Mouse (Mus musculus) right cerebral cortex, adult 2 months (tissue): ENCODE data around the gene Zbtb1.
"Not testable (repeated sequence)": the region's sequence is repeated elsewhere in the genome, so short reads cannot be mapped to it uniquely, and the experiment has no call there.

ENCODE experiments used
- DNase-seq, 2 experiments: peaks; one replicate each; pipeline ENCODE4 v3.0.0; 2021 to 2022; ENCODE audit warnings: low spot score in 2 of 2

The Zbtb1 gene

DNA sequence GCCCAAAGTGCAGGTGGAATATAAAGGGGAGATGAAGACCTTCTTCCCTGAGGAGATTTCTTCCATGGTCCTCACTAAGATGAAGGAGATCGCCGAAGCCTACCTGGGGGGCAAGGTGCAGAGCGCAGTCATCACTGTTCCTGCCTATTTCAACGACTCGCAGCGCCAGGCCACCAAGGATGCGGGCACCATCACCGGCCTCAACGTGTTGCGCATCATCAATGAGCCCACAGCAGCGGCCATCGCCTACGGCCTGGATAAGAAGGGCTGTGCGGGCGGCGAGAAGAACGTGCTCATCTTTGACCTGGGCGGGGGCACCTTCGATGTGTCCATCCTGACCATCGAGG is 34.7 kb downstream of the Zbtb1 start:
- no peak for DNase-seq

DNA sequence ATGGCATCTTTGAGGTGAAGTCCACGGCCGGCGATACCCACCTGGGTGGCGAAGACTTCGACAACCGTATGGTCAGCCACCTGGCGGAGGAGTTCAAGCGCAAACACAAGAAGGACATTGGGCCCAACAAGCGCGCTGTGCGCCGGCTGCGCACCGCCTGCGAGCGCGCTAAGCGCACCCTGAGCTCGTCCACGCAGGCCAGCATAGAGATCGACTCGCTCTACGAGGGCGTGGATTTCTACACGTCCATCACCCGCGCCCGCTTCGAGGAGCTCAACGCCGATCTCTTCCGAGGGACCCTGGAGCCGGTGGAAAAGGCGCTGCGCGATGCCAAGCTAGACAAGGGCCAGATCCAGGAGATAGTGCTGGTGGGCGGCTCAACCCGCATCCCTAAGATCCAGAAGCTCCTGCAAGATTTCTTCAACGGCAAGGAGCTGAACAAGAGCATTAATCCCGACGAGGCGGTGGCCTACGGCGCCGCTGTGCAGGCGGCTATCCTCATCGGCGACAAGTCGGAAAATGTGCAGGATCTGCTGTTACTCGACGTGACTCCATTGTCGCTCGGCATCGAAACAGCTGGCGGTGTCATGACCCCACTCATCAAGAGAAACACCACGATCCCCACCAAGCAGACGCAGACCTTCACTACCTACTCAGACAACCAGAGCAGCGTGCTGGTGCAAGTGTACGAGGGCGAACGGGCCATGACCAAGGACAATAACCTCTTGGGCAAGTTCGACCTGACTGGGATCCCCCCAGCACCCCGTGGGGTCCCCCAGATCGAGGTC is 35.3 kb downstream of the Zbtb1 start:
- DNase-seq, result peak; percentile 31 to 50

DNA sequence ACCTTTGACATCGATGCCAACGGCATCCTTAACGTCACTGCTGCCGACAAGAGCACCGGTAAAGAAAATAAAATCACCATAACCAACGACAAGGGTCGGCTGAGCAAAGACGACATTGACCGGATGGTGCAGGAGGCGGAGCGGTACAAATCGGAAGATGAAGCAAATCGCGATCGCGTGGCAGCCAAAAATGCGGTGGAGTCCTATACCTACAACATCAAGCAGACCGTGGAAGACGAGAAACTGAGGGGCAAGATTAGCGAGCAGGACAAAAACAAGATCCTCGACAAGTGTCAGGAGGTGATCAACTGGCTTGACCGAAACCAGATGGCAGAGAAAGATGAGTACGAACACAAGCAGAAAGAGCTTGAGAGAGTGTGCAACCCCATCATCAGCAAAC is 35.9 kb downstream of the Zbtb1 start:
- DNase-seq, result no peak

DNA sequence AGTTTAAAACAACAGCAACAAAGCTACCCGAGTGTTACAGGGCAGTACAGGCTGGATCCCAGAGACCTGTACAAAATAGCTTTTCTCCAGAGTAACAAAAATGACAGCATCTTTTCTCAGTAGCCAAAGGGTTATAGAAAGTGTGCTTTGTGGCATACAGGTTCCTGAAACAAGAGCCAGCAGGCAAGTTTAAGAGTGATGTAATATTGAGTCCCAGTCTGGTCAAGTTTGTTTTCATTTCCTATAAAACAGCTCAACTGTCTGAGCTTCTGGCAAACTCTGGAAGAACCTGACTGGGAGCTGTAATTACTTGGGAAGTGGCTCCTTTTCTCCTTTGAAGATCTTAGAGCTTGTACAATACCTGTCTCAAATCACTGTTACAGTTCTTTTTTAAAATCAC is 37.1 kb downstream of the Zbtb1 start:
- DNase-seq, result no peak

DNA sequence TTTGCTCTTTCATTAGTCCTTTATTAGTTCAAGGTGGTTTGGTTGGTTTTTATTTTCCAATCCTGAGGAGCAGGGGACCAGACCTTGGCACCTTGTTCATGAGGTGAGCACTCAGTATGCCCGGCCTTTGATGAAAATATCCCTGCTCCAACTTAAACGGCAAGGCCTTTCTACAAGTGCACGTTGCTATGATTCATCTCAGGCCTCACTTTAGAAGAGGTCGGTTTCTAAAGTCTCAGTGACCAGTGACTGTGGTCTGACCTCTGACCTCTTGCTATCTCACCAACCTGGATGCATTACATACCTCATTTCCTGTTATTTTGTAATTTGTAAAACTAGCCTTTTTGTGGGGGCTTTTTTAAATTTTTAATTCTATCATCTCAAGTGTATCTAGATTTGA is 39.1 kb downstream of the Zbtb1 start:
- no peak for DNase-seq

DNA sequence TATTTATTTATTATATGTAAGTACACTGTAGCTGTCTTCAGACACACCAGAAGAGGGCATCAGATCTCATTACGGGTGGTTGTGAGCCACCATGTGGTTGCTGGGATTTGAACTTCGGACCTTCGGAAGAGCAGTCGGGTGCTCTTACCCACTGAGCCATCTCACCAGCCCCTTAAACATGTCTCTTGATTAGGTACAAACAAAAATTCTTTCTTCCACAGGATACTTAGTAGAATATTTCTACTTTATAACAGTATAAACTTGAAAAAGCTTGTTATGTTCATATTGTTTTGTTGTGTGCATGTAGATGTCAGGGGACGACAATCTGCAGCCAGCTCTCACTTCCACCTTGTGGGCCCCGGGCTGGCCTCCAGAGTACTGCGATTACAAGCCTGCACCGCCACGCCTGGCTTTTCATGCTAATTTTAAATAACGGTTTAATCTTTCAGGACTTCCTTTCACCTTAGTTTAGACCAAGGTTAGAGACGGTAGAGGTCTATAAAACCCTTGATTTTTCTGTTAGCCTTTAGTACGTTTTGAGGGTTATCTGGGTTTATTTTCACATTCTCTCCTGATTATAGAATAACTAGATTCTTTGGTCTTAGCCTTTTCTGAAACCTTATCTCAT is 45.4 kb downstream of the Zbtb1 start:
- no peak for DNase-seq

DNA sequence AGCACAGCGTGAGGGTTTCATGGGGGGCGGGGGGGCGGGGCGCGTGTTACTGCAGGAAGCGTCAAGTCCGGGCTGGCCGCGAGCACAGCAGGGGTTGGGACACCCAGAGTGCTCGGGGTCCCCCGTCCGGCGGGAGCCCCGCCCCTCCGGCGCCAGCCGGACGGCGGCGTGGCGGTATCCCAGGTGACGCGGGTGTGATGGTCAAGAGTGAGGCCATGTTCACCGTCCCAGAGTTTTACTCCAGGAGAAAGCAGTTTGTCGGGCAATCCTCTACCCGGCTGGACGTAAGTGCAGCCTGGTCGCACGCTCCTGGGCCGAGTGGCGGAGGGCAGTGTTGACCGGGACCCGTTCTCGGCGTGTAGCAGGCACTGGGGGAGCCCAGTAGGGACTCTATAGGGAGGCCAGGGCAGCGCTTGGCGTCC is 47.4 kb downstream of the Zbtb1 start, which contains the start of gene Ppp1r36:
Gene Ppp1r36, plus strand, starts transcription at position 106 of the 422 bp plus-strand sequence.
- no peak for DNase-seq

DNA sequence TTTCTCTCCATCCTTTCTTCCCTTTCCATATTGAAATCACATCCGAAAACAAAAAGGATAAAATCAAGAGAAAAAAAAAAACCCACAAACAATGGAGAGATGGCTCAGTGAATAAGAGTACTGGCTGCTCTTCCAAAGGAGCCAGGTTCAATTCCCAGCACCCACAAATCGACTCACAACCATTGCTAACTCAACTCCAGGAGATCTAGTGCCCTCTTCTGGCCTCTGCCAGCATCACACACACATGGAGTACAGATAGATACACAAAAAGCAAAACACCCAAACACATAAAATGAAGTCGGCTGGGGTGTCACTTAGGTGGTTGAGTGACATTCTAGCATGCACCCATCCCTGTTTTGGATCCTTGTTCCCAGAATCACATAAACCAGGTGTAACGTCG is 48.3 kb downstream of the Zbtb1 start:
- no peak for DNase-seq

DNA sequence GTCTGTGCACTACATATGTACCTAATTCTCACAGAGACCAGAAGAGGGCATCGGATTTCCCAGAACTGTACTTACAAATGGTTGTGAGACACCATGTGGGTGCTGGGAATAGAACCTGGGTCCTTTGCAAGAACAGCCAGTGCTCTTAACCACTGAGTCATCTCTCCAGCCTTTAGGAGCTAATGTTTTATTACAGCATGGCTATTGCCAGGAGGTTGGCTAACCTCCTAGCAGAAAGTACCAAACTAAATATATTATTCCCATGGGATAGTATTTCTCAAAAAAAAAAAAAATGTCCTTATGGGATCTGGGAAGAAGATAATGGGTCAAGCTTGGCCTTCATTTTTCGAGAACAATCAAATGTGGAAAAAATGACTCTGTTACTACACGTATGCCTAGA is 55.2 kb downstream of the Zbtb1 start:
- DNase-seq, result no peak

DNA sequence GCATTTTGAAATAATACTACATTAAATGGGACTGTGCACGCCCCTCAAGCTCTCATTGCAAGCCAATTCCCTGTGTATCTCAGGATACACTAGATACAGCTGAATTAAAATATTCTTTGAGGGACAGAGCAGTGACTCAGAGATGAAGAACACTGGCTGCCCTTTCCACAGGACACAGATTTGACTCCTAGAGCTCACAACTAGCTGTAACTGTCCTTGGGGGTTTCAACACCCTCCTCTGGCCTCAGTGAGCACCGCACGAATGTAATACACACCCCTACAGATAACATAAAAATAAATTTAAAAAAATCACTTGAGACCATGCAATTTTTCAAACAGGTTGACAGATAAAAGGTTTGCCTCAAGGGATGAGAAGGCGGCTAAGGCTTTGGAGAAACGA is 57.5 kb downstream of the Zbtb1 start:
- DNase-seq, result no peak

DNA sequence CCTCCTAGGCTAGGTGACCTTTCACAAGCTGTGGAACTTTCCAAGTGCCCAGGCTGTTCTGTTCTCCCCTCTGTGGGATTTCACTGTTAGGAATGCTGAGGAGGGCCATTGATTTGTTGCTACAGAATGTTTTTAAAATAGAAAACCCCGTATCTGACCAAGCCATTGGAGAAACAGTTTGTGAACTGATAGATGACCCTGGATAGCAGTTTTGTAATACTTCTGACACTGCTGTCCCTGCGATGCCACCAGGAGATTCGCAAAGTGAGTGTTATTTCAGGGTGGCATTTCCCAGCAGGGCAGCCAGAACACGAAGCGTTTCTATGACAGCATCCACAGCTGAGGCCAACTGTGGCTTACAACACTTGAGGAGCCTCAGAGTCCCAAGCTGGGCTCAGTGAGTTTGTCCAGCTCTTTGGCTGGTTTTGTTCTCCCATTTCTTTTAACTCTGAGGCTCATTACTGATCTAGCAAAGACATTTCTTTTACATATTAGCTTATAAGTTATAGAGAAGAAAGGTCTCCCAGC is 60.9 kb downstream of the Zbtb1 start:
- DNase-seq, result no peak

DNA sequence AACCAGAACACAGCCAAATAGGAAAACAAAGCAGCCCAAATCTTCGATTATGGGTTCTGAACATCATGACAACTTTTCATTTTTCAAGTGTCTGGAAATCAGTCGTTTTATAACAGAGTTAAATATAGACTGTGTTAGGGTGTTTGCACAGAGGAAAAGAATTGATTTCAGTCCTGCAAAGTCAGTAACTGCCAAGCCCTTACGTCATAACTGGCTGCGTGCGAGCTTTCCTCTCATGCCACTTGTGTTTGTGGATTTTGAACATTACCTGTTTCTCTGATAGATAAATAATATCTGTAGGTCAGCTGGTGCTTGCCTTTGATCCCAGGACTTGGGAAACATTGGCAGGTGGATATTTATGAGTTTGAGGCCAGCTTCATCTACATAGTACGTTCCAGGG is 61.4 kb downstream of the Zbtb1 start:
- DNase-seq, result no peak

DNA sequence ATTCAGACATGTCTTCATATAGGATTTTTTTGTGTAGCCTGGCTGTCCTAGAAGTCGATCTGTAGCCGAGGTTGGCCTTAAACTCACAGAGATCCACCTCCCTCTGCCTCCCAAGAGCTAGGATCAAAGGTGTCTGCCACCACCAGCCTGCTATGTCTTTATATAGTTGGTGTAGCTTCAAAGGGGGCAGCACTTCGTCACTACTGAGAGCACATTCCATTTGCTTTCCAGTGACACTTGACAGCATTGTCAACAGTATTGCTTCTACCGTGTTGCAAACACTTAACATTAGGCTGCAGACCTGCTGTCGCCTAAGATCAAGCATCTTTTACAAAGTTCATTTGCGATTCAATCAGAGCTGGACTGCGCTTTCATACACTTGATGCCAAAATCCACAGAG is 64.0 kb downstream of the Zbtb1 start:
- no peak for DNase-seq

DNA sequence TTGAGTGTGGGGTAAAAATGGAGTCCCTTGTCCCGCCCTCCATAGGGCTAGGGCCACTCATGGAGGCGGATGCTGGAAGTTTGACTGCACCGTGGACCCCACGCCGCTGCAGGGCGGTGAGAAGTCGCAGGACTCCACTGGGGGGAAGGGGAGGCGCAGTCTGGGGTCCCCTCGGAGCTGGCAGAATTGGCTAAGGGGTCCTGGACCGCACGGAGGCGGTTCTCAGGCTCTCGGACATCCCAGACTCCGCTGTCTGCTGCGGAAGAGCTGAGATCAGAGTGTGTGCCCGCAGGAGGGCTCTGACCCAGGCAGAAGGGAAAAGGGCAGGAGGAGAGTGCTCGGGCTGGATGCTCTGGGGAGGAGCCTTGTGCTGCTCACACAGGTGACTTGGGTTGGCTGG is 65.0 kb downstream of the Zbtb1 start:
- no peak for DNase-seq

DNA sequence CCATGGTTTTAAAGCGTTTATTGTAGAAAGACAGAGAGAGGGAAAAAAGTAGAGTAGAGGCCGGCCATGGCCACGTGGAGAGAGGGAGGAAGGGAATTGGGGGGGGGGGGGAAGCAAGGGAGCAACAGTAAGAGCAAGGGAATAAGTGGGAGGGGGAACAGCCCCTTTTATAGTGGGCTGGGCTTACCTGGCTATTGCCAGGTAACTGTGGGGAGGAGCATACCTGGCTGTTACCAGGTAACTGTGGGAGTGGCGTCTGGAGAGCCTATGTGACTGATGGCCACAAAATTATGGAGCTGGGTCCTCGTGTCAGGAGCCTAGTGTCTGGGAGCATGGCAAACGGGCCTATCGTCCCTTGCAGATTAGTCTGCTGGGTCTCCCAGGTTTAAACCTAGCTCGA is 65.5 kb downstream of the Zbtb1 start:
- DNase-seq, result no peak

DNA sequence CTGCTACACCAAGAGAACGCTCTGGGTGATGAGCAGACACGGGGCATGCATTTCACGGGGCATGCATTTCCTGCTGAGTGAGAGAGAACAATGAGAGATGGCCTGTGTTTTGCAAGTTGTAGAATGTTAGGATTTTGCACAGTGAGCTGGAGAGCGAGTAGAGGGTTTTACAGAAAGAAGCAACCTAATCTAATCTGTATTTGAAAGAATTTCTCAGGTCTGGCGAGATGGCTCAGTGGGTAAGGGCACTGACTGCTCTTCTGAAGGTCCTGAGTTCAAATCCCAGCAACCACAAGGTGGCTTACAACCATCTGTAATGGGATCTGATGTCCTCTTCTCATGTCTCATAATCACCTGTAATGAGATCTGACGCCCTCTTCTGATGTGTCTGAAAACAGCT is 73.4 kb downstream of the Zbtb1 start:
- not testable (repeated sequence) for DNase-seq

DNA sequence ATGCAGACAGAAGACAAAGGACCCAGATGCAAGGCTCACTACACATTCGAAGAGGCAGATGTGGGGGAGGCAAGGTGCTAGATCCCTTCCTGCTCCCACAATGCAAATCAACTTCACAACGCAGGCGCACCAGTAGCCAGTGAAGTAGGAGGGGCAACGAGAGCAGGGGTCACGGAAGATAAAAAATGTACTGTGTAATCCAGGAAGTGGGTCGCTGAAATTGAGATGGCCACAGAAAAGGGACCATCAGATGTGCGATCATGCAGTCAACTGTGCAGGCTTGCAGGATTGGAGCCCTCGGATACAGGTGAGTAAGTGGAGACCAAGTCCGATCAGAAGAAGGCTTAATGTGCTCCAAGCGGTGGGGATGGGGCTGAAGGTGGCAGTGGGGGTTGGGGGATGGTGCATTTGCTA is 74.3 kb downstream of the Zbtb1 start:
- no peak for DNase-seq

DNA sequence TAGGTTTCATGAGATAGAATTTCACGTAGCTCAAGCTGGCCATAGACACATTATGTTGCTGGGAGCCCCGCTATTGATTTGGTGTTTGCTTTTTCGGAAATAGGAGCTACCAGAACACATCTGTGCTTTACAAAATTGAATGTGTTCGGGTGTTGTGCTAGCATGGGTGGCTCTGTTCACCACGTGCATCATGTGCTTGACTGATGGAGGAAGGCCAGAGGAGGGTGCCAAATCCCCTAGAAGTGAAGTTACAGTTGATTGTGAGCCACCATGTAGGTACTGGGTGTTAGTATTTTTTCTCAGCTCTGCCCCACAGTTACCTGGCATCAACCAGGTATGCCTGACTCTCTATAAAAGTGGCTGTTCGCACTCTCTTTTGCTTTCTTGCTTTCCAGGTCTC is 74.8 kb downstream of the Zbtb1 start:
- DNase-seq, result no peak

DNA sequence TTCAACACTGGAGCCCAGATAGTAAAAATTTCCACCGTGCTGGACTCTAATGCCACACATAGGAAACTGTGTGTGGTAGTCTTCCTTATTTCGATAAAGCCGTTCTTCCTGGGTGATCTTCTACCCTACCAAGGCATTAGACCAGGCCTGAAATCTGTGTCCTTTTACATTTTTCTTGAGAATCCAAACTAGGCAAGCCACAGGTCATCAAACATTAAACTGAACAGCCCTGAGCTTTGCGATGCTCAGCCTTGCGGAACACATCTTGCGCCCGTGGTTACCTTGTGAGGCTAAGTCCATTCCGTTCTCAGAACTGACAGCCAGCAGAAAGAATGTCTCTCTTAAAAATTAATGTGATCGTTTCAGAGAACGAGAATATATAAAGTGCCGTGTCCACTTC is 76.1 kb downstream of the Zbtb1 start:
- no peak for DNase-seq
